Mouse (Mus musculus) erythroblast, embryonic 14.5 days (primary cell): ENCODE data around the gene Stc2. TPM values are rescaled to one million over a fixed set of nuclear protein-coding genes. Genes with fewer than 3 reads are reported as not detected.

Source experiments
- H3K27me3 ChIP-seq: 2 replicates; pipeline ENCODE4 v1.6.1; 2012; ENCODE audit warnings: inconsistent platforms; ENCODE audit not compliant: control insufficient read depth
- H3K36me3 ChIP-seq: 2 replicates; pipeline ENCODE4 v1.6.1; 2012; ENCODE audit warnings: mild to moderate bottlenecking, inconsistent platforms; ENCODE audit not compliant: control insufficient read depth
- H3K4me1 ChIP-seq: 2 replicates; pipeline ENCODE4 v1.6.1; 2012; ENCODE audit warnings: inconsistent platforms; ENCODE audit not compliant: control insufficient read depth
- H3K4me3 ChIP-seq: replicated peaks from 2 replicates; pipeline ENCODE3; 2012; ENCODE audit warnings: moderate library complexity, mild to moderate bottlenecking, inconsistent platforms
- H3K9me3 ChIP-seq: 2 replicates; pipeline ENCODE4 v1.6.1; 2012; ENCODE audit warnings: low read length, inconsistent platforms, mixed read lengths; ENCODE audit not compliant: control insufficient read depth
- GATA1 ChIP-seq: IDR thresholded peaks from 2 replicates; pipeline ENCODE4 v1.6.1; 2012; ENCODE audit warnings: low read length, inconsistent platforms, mixed read lengths
- TAL1 ChIP-seq: IDR thresholded peaks from 3 replicates; pipeline ENCODE4 v1.6.1; 2012; ENCODE audit warnings: low read length, inconsistent platforms, mixed read lengths
- polyA plus RNA-seq: library from polyadenylated mRNA; stranded (reverse); fragments of >175 nt; gene quantifications from 2 replicates; pipeline ENCODE4 v1.2.3, GENCODE M21; 2012

Stc2 gene
- polyA plus RNA-seq, 1 experiment: not detected

DNA sequence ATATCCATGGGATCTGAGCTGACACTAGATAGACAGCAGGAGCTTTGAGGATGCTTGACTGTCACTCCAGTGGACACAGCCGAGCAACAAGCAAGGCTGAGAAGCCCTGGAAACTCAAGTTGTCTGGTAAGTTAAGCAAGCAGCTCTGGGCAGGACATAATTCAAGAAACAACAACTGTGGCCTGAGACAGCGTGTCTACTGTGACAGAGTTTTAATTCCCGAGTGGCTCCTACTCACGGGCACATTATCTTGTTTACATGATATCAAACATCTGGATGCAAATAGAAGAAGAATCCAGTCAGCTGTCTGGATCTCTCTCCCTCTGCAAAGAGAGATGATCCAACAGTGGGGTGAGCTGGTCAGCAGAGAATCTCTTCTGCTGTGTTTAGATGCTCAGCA is 19.0 kb upstream of the Stc2 start:
- no peaks in the 10 kb centered on the region for H3K36me3 ChIP-seq
- H3K4me1 ChIP-seq: no peaks in the 10 kb centered on the region
- TF ChIP-seq GATA1 (no peak), TAL1 (no peak)
- no peak overlapping the region for H3K4me3 ChIP-seq
- no peaks in the 10 kb centered on the region for H3K27me3 ChIP-seq
- no peaks in the 10 kb centered on the region for H3K9me3 ChIP-seq

DNA sequence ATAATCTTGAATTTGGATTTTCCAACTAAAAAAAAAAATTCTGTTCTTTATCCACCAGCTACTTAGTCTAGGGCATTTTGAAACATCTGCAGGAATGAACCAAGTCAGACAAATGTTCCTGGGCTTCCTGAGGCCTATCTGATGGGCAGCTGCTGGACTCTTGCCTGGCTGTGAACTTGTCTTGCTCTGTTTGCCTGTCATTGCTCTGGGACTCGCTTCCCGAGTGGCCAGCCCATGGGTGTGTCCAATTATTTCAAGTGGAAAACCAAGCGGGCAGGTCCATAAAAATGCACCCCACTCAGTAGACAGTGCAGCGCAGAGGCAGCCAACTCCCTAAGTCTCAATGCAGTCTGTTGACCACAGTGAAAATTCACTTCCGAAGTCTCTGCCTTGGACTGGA is 17.7 kb upstream of the Stc2 start:
- Histone ChIP-seq H3K36me3 (no peaks in the 10 kb centered on the region), H3K27me3 (no peaks in the 10 kb centered on the region), H3K9me3 (no peaks in the 10 kb centered on the region), H3K4me1 (no peaks in the 10 kb centered on the region), H3K4me3 (no peak overlapping the region)
- no peak for TF ChIP-seq GATA1
- TF ChIP-seq TAL1: no peak

DNA sequence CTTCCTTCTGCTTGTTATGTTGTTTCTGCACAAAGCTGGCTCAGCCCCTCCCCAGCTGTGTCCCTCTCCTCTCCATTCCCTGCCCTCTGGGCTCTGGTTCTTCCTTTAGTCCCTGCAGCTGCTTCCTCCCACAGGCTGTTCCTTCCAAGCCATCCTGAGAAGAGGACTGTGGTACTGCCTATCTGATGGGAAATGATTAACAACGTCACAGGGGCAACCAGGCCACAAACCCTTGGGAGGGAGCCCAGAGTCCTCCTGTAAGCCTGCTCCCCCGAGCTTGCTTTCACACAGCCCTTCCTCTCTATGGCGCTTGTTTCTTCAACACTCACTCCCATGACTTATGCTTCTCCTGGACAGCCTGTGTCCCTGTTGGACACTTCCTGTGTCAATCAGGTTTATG is 16.7 kb upstream of the Stc2 start:
- H3K9me3 ChIP-seq: no peaks in the 10 kb centered on the region
- no peaks in the 10 kb centered on the region for H3K4me1 ChIP-seq
- no peaks in the 10 kb centered on the region for H3K36me3 ChIP-seq
- TF ChIP-seq GATA1: no peak
- no peak for TF ChIP-seq TAL1
- no peak overlapping the region for H3K4me3 ChIP-seq
- no peaks in the 10 kb centered on the region for H3K27me3 ChIP-seq

DNA sequence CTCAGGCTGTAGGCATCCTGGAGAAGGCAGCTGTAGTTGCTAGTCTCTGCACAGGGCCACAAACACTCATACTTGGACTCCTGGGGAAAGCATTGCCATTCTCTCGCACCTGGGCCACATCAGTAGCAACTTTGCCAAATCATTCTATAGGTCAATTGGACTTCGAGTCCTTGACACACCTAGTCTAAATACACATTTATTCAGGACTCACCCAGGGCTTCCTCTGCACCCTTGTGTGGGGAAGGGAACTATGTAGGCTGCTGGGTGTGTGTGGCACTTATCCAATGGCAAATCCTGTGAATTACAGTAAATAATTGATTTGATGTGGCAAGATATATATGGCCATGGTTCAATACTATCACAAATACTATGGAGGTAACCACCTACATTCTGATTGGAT is 14.1 kb upstream of the Stc2 start:
- TF ChIP-seq TAL1 (no peak), GATA1 (no peak)
- Histone ChIP-seq H3K4me3 (no peak overlapping the region), H3K4me1 (no peaks in the 10 kb centered on the region), H3K36me3 (no peaks in the 10 kb centered on the region), H3K9me3 (no peaks in the 10 kb centered on the region), H3K27me3 (no peaks in the 10 kb centered on the region)

- Histone ChIP-seq H3K9me3 (no peaks in the 10 kb centered on the region), H3K4me3 (no peak overlapping the region), H3K27me3 (no peaks in the 10 kb centered on the region), H3K36me3 (no peaks in the 10 kb centered on the region), H3K4me1 (no peaks in the 10 kb centered on the region)
- no peak for TF ChIP-seq TAL1
- no peak for TF ChIP-seq GATA1
These were observed 12.3 kb upstream of the Stc2 start for GRCm38 (mm10) chr11:31382145-31382544.

- Histone ChIP-seq H3K4me1 (peaks cover 15% of the 10 kb centered on the region), H3K4me3 (no peak overlapping the region), H3K36me3 (no peaks in the 10 kb centered on the region), H3K27me3 (peaks cover 45% of the 10 kb centered on the region), H3K9me3 (no peaks in the 10 kb centered on the region)
- TF ChIP-seq TAL1 (no peak), GATA1 (no peak)
These were observed 3.6 kb upstream of the Stc2 start for GRCm38 (mm10) chr11:31373438-31373837.

DNA sequence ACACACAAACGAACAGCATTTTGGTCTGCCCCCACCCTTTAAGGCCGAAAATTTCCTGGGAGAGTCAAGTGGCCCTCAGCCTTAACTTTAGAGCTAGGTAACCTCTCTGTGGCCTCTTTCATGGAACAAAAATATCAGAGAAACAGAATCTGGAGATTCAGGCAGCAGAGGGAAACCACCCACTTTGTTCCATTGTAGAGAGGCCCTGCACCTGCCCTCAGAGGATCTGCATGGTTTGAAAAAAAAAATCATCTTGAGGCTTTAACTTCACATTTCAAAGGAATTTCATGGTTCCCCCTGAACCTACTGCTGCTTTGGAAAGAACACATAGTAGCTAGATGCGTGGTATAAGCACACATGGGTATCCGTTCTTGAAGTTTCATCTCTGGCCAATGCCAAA is 2.3 kb upstream of the Stc2 start:
- H3K4me1 ChIP-seq: peaks cover 15% of the 10 kb centered on the region
- H3K36me3 ChIP-seq: no peaks in the 10 kb centered on the region
- peaks cover 55% of the 10 kb centered on the region for H3K27me3 ChIP-seq
- no peak for TF ChIP-seq TAL1
- TF ChIP-seq GATA1: no peak
- no peak overlapping the region for H3K4me3 ChIP-seq
- H3K9me3 ChIP-seq: no peaks in the 10 kb centered on the region

- peaks cover 15% of the 10 kb centered on the region for H3K4me1 ChIP-seq
- H3K4me3 ChIP-seq: no peak overlapping the region
- TF ChIP-seq GATA1 (no peak), TAL1 (no peak)
- H3K9me3 ChIP-seq: no peaks in the 10 kb centered on the region
- no peaks in the 10 kb centered on the region for H3K36me3 ChIP-seq
- peaks cover 55% of the 10 kb centered on the region for H3K27me3 ChIP-seq
These were observed 1.5 kb upstream of the Stc2 start for GRCm38 (mm10) chr11:31371256-31371838.

- TF ChIP-seq GATA1 (no peak), TAL1 (no peak)
These were observed 759 bp upstream of the Stc2 start for GRCm38 (mm10) chr11:31370436-31371230.

More at GRCm38 (mm10) chr11:31370436-31371230, 759 bp upstream of the Stc2 start:
- Histone ChIP-seq H3K4me1 (peaks cover 15% of the 10 kb centered on the region), H3K4me3 (no peak overlapping the region), H3K27me3 (peaks cover 55% of the 10 kb centered on the region), H3K36me3 (no peaks in the 10 kb centered on the region), H3K9me3 (no peaks in the 10 kb centered on the region)
